Comparison of ENCODE assay signal across 8 mouse cellular contexts in the genomic region with DNA sequence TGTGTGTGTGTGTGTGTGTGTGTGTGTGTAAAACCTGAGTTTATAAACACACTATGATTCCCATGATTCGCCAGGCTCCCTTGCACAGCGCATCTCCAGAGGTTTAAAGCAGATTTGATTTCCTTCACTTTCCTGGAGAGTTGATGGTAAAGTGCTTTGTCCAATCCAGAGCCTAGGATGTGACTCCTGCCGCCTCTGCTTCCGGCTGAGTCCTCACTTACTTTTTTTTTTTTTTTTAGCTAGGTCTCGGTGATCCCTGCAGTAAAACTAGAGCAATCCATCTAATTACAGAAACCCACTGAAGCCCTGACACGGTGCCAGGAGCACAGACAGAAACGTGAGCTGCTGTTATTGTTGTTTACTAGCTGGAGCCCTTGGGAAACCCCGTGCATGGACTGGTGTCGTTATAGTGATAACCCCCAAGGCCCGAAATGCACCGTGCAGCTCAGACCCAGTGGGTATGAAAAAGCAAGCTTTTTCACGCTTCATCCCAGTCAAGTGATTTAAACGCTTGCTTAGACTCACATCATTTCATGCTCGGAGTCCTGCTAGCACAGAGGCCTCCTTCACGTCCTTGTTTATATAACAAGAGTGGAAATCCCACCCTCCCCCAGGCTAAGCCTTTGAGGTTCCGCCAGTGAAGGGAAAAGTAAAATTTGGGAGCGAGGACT. TPM values are rescaled to one million over a fixed set of nuclear protein-coding genes. Genes with fewer than 3 reads are reported as not detected.
A peak's percentile ranks its signal among the peaks of the same experiment; 100 is the strongest.
DNase-seq lines count a peak whose midpoint lies in the region; ATAC-seq and TF ChIP-seq lines count a peak whose summit lies in the region.

No protein-coding gene starts in this region.

- no peaks in the 10 kb centered on the region for H3K9me3 ChIP-seq in midbrain, embryonic 10.5 days (replicated peaks)

- H3K4me3 ChIP-seq in midbrain, embryonic 10.5 days, result peak overlapping the region; percentile 28; the same call in 1 of the 2 replicates
- peak overlapping the region; percentile 49 for H3K4me3 ChIP-seq in testis, adult 2 months (ENCODE audit: control insufficient read depth, low read depth, low read length)

- H3K27ac ChIP-seq in midbrain, embryonic 10.5 days (replicated peaks), result peak overlapping the region; percentile 64
- H3K27ac ChIP-seq in testis, adult 2 months (ENCODE audit: control insufficient read depth, insufficient read depth, low read depth, low read length), result peak overlapping the region; percentile 29; the same call in 1 of the 2 replicates

- no peaks in the 10 kb centered on the region for H3K27me3 ChIP-seq in midbrain, embryonic 10.5 days (ENCODE audit: low read depth, poor library complexity, severe bottlenecking)
- H3K27me3 ChIP-seq in testis, adult 2 months (ENCODE audit: control insufficient read depth, insufficient read depth, low read length), result no peaks in the 10 kb centered on the region

- peak; percentile 10 to 28 for DNase-seq in cerebellum, postnatal 25 days
- no peak for DNase-seq in cerebellum, postnatal 36 days
- DNase-seq in adrenal gland, postnatal 14 days, result peak; percentile 61
- DNase-seq in forelimb bud, embryonic 11.5 days (ENCODE audit: low read depth, low spot score), result peak; percentile 42
- DNase-seq in kidney, adult 8-10 months, result peak; percentile 16 to 27
- DNase-seq in midbrain, embryonic 10.5 days (ENCODE audit: low spot score), result peak; percentile 56

- no peak for ATAC-seq in monocyte, adult 5-6 weeks (replicated peaks; ENCODE audit: insufficient number of reproducible peaks, low FRiP score, low TSS enrichment, poor library complexity, severe bottlenecking)

- TF ChIP-seq POLR2A in testis, adult 2 months (IDR thresholded peaks at IDR 0.05; ENCODE audit: control insufficient read depth, low read depth, low read length), result no peak

- no peak for TF ChIP-seq CTCF in testis, adult 2 months (IDR thresholded peaks at IDR 0.05; ENCODE audit: control insufficient read depth, insufficient read depth, insufficient replicate concordance, low read depth, low read length)

- peaks cover 21% of the 10 kb centered on the region for H3K4me1 ChIP-seq in midbrain, embryonic 10.5 days
- H3K4me1 ChIP-seq in testis, adult 2 months (ENCODE audit: control insufficient read depth, insufficient read depth, low read length), result peaks cover 10% of the 10 kb centered on the region

- 32% methylated on average over 17 of the region's 17 CpGs for WGBS in midbrain, embryonic 10.5 days

- no peaks in the 10 kb centered on the region for H3K36me3 ChIP-seq in midbrain, embryonic 10.5 days
- H3K36me3 ChIP-seq in testis, adult 2 months (ENCODE audit: control insufficient read depth, insufficient read depth, low read length), result no peaks in the 10 kb centered on the region

RNA-seq across cellular contexts. Expression of a gene that starts 36.3 kb away (rescaled TPM):
- total RNA-seq in adrenal gland, postnatal 14 days (2021), result 267 and 270 TPM in 2 replicates
- polyA plus RNA-seq in midbrain, embryonic 10.5 days (2016; fragmentation: Nextera tagmentation; extraction: Ambion mirVana), result 947 and 1,037 TPM in 2 replicates
- polyA plus RNA-seq in testis, adult 2 months (2012; rRNA removed), result 7.8 and 9.5 TPM in 2 replicates
- total RNA-seq in monocyte, adult 5-6 weeks (2017), result 5.2 to 37.7 TPM (median 7.7 TPM) in 3 replicates

Comparison
In these comparisons a context has a peak if more than half of its experiments do, and no peak if none do; other contexts are left out.
1. DNase-seq: peak in cerebellum, postnatal 25 days (2 of 2), adrenal gland, postnatal 14 days (single experiment), forelimb bud, embryonic 11.5 days (single experiment), kidney, adult 8-10 months (2 of 2) and midbrain, embryonic 10.5 days (single experiment); none in cerebellum, postnatal 36 days (0 of 2).